Mouse (Mus musculus) kidney, adult 10 weeks (tissue): ENCODE results near the gene Lin54. TPM values are rescaled to one million over a fixed set of nuclear protein-coding genes. Genes with fewer than 3 reads are reported as not detected.

ENCODE experiments used
- polyA plus RNA-seq: library from polyadenylated mRNA; stranded (reverse); fragments of 350-450 nt; fragmentation: Illumina TruSeq; extraction: RNeasy Lipid Tissue Mini Kit (QIAGEN cat#74804); gene quantifications from one replicate; pipeline ENCODE4 v1.2.3, GENCODE M21; 2014; ENCODE audit warnings: low read depth, low replicate concordance

Gene Lin54
- polyA plus RNA-seq: 19.7 TPM

GRCm38 (mm10) chr5:100500458-100500961, at the start of gene Lin54:
Gene Lin54, minus strand, starts transcription at chr5:100500639.

GRCm38 (mm10) chr5:100518049-100519026, 17.9 kb upstream of the Lin54 start, which contains the start of gene Cops4:
Gene Cops4, plus strand, starts transcription at chr5:100518309.

GRCm38 (mm10) chr5:100415761-100416590, 84.5 kb downstream of the Lin54 start, which contains the start of gene Sec31a:
Gene Sec31a, minus strand, starts transcription at chr5:100416234.

Other genes with a start within 250 kb of the Lin54 start
- 180 TPM for gene Sec31a, start 84.4 kb downstream of the Lin54 start, polyA plus RNA-seq
- gene Cops4, start 17.7 kb upstream of the Lin54 start, polyA plus RNA-seq: 83.8 TPM
- 12.7 TPM for gene Plac8, start 71.6 kb upstream of the Lin54 start, polyA plus RNA-seq
- gene Coq2, start 174.5 kb upstream of the Lin54 start, polyA plus RNA-seq: 26.3 TPM
- gene Hpse, start 219.1 kb upstream of the Lin54 start, polyA plus RNA-seq: 0.32 TPM